Mouse (Mus musculus): ENCODE results near the gene Gm21693. TPM values are rescaled to one million over a fixed set of nuclear protein-coding genes. Genes with fewer than 3 reads are reported as not detected.
"Not testable (repeated sequence)": the region's sequence is repeated elsewhere in the genome, so short reads cannot be mapped to it uniquely, and the experiment has no call there.

The Gm21693 gene
- total RNA-seq (2014; rRNA removed) = not detected in 2 replicates
- not detected in 2 replicates for polyA plus RNA-seq (2015; fragmentation: Nextera tagmentation; extraction: Ambion mirVana)

GRCm38 (mm10) chrY:3345229-3345628 lies at the start of gene Gm21693:
Gm21693 (minus strand) TSS chrY:3345329.
- H3K27me3 ChIP-seq (ENCODE audit: insufficient read depth, low read length); H3K36me3 ChIP-seq (ENCODE audit: insufficient read depth, low read length); H3K4me1 ChIP-seq (ENCODE audit: insufficient read depth, low read length); H3K4me2 ChIP-seq (ENCODE audit: low read depth, low read length, poor library complexity, severe bottlenecking); DNase-seq (ENCODE audit: low spot score); H3K9ac ChIP-seq (replicated peaks; ENCODE audit: low read length, poor library complexity, severe bottlenecking); H3K27ac ChIP-seq (ENCODE audit: low read depth, low read length); H3K4me3 ChIP-seq (ENCODE audit: low read depth, low read length); H3K9me3 ChIP-seq (ENCODE audit: low read length); ATAC-seq (ENCODE audit: low FRiP score): not testable (repeated sequence)
- no CpG with 5 or more reads among the region's 9 CpGs for WGBS

GRCm38 (mm10) chrY:3340661-3341060 lies 4.5 kb downstream of the Gm21693 start:
- not testable (repeated sequence) for H3K36me3 ChIP-seq (ENCODE audit: insufficient read depth, low read length); H3K9ac ChIP-seq (replicated peaks; ENCODE audit: low read length, poor library complexity, severe bottlenecking); H3K27ac ChIP-seq (ENCODE audit: low read depth, low read length); H3K4me3 ChIP-seq (ENCODE audit: low read depth, low read length); H3K27me3 ChIP-seq (ENCODE audit: insufficient read depth, low read length); H3K4me2 ChIP-seq (ENCODE audit: low read depth, low read length, poor library complexity, severe bottlenecking); H3K9me3 ChIP-seq (ENCODE audit: low read length); ATAC-seq (ENCODE audit: low FRiP score); DNase-seq (ENCODE audit: low spot score); H3K4me1 ChIP-seq (ENCODE audit: insufficient read depth, low read length)
- 100% methylated on average over 1 of the region's 11 CpGs for WGBS

- not testable (repeated sequence) for H3K9me3 ChIP-seq (ENCODE audit: low read length); ATAC-seq (ENCODE audit: low FRiP score)
- WGBS = no CpG with 5 or more reads among the region's 9 CpGs
These were observed 38.8 kb downstream of the Gm21693 start, which contains the start of gene Gm21677 for GRCm38 (mm10) chrY:3306349-3306748. Gm21677 (minus strand) TSS chrY:3306449.

More at GRCm38 (mm10) chrY:3306349-3306748, 38.8 kb downstream of the Gm21693 start, which contains the start of gene Gm21677:
- not testable (repeated sequence) for H3K27ac ChIP-seq (ENCODE audit: low read depth, low read length); H3K36me3 ChIP-seq (ENCODE audit: insufficient read depth, low read length); DNase-seq (ENCODE audit: low spot score); H3K4me1 ChIP-seq (ENCODE audit: insufficient read depth, low read length); H3K27me3 ChIP-seq (ENCODE audit: insufficient read depth, low read length); H3K4me2 ChIP-seq (ENCODE audit: low read depth, low read length, poor library complexity, severe bottlenecking); H3K9ac ChIP-seq (replicated peaks; ENCODE audit: low read length, poor library complexity, severe bottlenecking); H3K4me3 ChIP-seq (ENCODE audit: low read depth, low read length)

Other genes starting within 250 kb of the Gm21693 start
- gene Gm21677, start 38.9 kb downstream of the Gm21693 start, total RNA-seq (2014; rRNA removed) = not detected in 2 replicates
- not detected in 2 replicates for gene Gm21677, start 38.9 kb downstream of the Gm21693 start, polyA plus RNA-seq (2015; fragmentation: Nextera tagmentation; extraction: Ambion mirVana)
- gene Gm21704, start 64.8 kb upstream of the Gm21693 start, total RNA-seq (2014; rRNA removed) = not detected in 2 replicates
- gene Gm21704, start 64.8 kb upstream of the Gm21693 start, polyA plus RNA-seq (2015; fragmentation: Nextera tagmentation; extraction: Ambion mirVana) = not detected in 2 replicates
- not detected in 2 replicates for gene Gm21708, start 64.8 kb upstream of the Gm21693 start, total RNA-seq (2014; rRNA removed)
- gene Gm21708, start 64.8 kb upstream of the Gm21693 start, polyA plus RNA-seq (2015; fragmentation: Nextera tagmentation; extraction: Ambion mirVana) = not detected in 2 replicates

All from midbrain, postnatal 0 days (tissue).